Mouse (Mus musculus) megakaryocyte, embryonic 14.5 days (primary cell): ENCODE measurements around the gene Hirip3. TPM values are rescaled to one million over a fixed set of nuclear protein-coding genes. Genes with fewer than 3 reads are reported as not detected.
A peak's percentile ranks its signal among the peaks of the same experiment; 100 is the strongest.

Source experiments
- H3K27me3 ChIP-seq: replicated peaks from 2 replicates; pipeline ENCODE3; 2012; ENCODE audit warnings: inconsistent platforms
- H3K36me3 ChIP-seq: replicated peaks from 2 replicates; pipeline ENCODE3; 2012; ENCODE audit warnings: low read length, inconsistent platforms, mixed read lengths
- H3K4me1 ChIP-seq: 2 replicates; pipeline ENCODE4 v1.6.1; 2012; ENCODE audit warnings: inconsistent platforms
- H3K4me3 ChIP-seq: replicated peaks from 2 replicates; pipeline ENCODE3; 2012; ENCODE audit warnings: moderate library complexity, mild to moderate bottlenecking, inconsistent platforms
- H3K9me3 ChIP-seq: 2 replicates; pipeline ENCODE4 v1.6.1; 2012; ENCODE audit warnings: inconsistent platforms
- FLI1 ChIP-seq: IDR thresholded peaks from 2 replicates; pipeline ENCODE4 v1.6.1; 2012; ENCODE audit warnings: low read length, inconsistent platforms, mixed read lengths
- GATA1 ChIP-seq: IDR thresholded peaks from 3 replicates; pipeline ENCODE4 v1.6.1; 2012; ENCODE audit warnings: mixed read lengths, low read length, inconsistent platforms, borderline replicate concordance
- polyA plus RNA-seq: library from polyadenylated mRNA; stranded (reverse); fragments of >175 nt; gene quantifications from 2 replicates; pipeline ENCODE4 v1.2.3, GENCODE M21; 2012; ENCODE audit warnings: low replicate concordance; ENCODE audit not compliant: insufficient read depth

The Hirip3 gene
- polyA plus RNA-seq, 1 experiment: 60.8 TPM

DNA sequence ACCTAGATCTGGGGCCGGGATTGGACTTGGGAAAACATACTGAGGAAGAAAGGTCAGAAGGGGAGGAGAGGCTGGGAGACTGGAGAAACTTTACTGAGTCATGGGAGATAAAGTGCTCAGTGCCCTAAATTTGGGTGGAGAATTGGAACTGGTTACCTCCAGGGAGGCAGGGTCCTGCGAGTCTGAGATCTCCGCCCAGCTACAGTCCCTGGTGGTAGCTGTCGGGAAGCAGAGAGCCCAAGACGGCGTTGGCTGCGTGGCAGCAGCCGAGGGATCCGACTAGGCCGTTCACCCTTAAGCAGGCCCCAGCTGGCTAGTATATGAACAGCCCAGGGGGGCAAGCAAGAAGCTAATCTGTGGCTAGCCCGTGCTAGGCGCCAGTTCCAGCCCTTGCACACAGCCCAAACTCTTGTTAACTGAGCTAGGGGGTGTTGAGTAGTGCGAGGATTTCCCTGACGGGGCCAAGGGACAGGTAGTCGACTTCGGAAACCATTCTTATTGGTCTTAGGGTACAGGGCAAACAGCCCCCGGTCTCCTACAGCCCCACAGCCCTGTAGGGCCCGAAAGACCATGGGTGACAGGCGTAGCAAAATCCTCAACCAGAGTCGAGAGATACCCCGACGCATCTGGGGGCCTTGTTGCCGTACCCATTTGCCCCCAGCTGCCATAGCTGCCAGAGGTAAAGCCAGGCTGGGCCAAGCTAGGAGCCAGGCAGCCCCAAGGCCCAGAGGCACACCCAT, 8.2 kb downstream of the Hirip3 start:
- H3K9me3 ChIP-seq: no peaks in the 10 kb centered on the region
- H3K36me3 ChIP-seq: peaks cover 100% of the 10 kb centered on the region
- no peaks in the 10 kb centered on the region for H3K27me3 ChIP-seq
- no peak overlapping the region for H3K4me3 ChIP-seq
- peaks cover 51% of the 10 kb centered on the region for H3K4me1 ChIP-seq
- TF ChIP-seq GATA1 (no peak), FLI1 (no peak)

DNA sequence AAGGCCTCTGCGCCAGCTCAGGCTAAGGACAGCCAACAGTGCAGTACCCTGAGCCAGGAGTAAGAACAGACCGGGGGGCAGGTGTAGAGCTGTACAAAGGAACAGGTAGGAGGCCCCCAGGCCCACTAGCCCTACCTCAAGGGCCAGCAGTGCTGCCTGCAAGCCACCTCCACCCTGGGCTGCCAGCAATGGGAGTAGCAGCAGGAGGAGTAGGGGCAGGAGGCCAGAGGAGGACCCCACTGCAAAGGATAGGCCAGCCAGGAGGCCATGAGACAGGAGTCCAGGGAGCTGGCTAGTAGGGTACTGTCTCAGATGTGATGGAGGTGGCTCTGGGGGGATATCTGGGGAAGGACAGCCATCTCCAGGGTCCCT, 8.7 kb downstream of the Hirip3 start:
- H3K36me3 ChIP-seq: peaks cover 100% of the 10 kb centered on the region
- no peak overlapping the region for H3K4me3 ChIP-seq
- H3K27me3 ChIP-seq: no peaks in the 10 kb centered on the region
- TF ChIP-seq GATA1 (no peak), FLI1 (no peak)
- H3K9me3 ChIP-seq: no peaks in the 10 kb centered on the region
- H3K4me1 ChIP-seq: peaks cover 53% of the 10 kb centered on the region

DNA sequence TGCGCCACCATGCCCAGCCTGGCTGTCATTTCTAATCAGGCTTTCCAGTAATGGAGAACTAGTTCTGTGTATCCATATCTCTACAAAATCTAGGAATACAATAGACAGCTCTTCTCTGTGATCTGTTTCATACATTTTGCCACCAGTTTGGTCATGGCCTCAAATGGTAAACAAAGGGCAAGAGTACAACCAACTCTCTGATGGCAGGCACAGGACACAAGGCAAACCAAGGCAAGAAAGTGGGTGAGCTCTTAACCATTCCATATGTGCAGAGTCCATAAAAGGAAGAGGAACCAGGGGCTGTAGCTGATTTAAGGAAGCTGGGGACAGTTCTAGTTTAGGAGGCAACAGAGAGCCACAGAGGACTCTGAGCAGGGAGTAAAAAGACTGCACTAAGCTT, 15.5 kb downstream of the Hirip3 start:
- Histone ChIP-seq H3K27me3 (no peaks in the 10 kb centered on the region), H3K4me1 (peaks cover 63% of the 10 kb centered on the region), H3K4me3 (no peak overlapping the region), H3K36me3 (peaks cover 98% of the 10 kb centered on the region), H3K9me3 (no peaks in the 10 kb centered on the region)
- TF ChIP-seq FLI1: no peak
- TF ChIP-seq GATA1: no peak

DNA sequence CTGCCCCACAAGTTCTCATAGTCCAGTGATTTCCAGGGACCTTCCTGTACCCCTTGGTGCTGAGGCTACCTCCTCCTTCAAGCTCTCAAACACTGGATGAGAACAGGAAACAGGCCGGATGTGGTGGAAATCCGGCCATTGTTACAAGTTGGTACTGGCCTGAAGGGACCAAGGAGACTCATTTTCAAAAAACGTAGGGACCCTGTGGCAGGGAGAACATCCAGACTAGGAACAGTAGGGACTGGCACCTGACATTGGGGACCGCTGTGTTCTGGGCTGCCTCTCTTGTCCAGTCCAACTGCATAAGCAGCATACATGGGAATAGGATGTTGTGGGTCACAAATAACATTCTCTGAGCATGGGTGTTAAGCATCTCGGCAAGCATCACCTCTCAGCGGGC, 19.3 kb downstream of the Hirip3 start:
- Histone ChIP-seq H3K4me1 (peaks cover 74% of the 10 kb centered on the region), H3K36me3 (peaks cover 72% of the 10 kb centered on the region), H3K9me3 (no peaks in the 10 kb centered on the region), H3K27me3 (no peaks in the 10 kb centered on the region), H3K4me3 (peak overlapping the region; percentile 76)
- no peak for TF ChIP-seq GATA1
- no peak for TF ChIP-seq FLI1

DNA sequence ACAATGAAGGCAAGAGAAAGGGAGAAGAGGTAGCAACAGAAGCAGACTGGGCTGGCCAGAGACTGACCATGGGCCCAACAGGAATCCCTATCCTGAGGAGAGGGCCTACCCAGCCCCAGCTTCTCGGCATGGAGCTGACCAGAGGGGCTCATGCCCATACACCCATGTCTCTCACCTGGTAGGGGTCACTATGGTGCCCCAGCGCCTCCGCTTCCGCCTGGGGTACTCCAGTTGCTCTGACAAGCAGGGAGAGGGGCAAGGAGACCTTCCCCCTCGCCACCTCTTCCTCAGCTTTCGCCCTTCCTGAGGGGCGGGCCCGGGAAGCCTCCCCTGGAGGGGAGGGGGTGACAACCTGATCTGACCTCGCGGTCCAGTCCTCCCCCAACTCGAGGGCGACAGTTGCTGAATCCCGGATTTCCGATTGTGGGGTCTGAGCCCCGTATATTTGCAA, 22.0 kb downstream of the Hirip3 start:
- TF ChIP-seq FLI1 (no peak), GATA1 (no peak)
- Histone ChIP-seq H3K27me3 (no peaks in the 10 kb centered on the region), H3K4me3 (peak overlapping the region; percentile 100), H3K9me3 (no peaks in the 10 kb centered on the region), H3K36me3 (peaks cover 68% of the 10 kb centered on the region), H3K4me1 (peaks cover 57% of the 10 kb centered on the region)

DNA sequence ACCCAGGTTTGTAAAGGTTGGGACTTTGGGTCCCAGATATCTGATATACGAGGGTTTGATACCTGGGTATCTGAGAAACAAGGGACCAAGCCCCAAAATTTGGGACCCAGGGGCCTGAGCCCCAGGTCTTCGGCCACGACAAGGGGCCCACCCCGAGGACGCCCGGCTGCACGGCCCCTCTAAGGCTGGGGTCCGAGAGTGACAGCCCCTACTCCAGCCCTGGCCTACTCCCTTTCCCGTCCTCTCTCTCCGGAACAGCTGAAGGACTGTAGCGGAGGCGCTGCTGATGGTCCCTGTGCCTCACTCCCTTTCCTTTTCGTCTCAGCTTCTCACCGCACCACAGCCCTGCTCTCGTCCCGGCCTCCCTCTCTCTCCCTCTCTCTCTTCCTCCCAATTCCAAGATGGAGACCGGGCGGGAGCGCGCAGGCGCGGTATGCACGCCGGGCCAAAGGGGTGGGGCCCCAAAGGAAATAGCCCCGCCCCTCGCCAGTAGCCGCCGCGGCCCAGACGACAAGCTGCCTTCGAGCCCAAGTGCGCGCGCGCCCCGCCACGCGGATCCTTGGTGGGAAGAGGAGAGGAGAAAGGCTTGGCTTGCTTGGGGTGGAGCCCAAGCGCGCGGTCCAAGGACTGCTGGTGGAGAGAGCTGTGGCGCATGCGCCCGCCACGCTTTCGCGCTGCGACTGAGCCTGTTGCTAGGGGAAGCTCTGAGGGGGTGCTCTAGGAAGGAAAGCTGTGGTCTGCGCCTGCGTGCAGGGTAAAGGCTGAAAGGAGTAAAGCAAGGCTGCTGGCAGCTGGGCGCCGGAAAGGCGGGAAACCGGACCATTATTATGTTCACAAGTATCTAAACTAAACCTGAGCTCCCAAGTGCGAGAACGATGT, 22.8 kb downstream of the Hirip3 start, which contains the start of gene Taok2:
Taok2 (minus strand) TSS at position 418 of the 879 bp plus-strand sequence.
- TF ChIP-seq GATA1 (no peak), FLI1 (no peak; the same call in 1 of the 2 replicates)
- no peaks in the 10 kb centered on the region for H3K27me3 ChIP-seq
- peaks cover 68% of the 10 kb centered on the region for H3K36me3 ChIP-seq
- no peaks in the 10 kb centered on the region for H3K9me3 ChIP-seq
- peak within 1 kb of the TSS; percentile 100 for H3K4me3 ChIP-seq
- H3K4me1 ChIP-seq: peaks cover 61% of the 10 kb centered on the region

DNA sequence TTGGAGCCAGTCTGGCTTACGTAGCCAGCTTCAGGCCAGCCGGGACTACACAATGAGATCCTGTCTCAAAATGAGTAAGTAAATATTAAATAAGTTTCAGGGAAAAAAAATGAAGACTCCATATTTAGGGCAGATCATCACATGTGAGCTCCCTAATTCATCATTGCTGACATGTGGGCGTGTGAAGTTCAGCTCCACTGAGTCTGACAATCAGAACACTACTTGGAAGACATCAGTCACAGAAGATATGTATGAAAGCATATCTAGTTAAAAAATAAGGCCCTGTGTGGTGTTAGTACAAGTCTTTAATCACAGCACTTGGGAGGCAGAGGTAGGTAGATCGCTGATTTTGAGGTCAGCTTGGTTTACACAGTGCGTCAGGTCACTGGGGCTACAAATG, 25.5 kb downstream of the Hirip3 start:
- no peaks in the 10 kb centered on the region for H3K27me3 ChIP-seq
- no peak overlapping the region for H3K4me3 ChIP-seq
- TF ChIP-seq FLI1 (no peak), GATA1 (no peak)
- H3K4me1 ChIP-seq: peaks cover 34% of the 10 kb centered on the region
- no peaks in the 10 kb centered on the region for H3K9me3 ChIP-seq
- H3K36me3 ChIP-seq: peaks cover 70% of the 10 kb centered on the region

DNA sequence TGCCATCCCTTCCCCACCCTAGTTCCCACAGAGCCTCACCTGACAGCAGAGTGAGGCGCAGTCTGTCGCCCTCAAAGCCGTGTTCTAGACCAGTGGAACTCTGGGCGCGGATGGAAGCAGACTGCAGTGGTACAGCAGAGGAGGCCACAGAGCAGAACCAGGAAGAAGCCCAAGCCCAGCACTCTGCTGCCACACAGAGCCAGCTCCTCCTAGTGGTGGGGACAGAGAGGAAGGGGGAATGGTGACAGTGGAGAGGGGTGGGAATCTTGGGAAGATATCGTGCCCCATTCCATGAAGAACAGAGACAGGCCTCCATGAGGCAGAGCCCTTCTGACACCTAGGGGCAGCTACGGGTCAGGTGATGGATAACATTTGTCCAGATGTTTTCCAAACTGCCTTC, 27.1 kb downstream of the Hirip3 start:
- no peak for TF ChIP-seq FLI1
- no peak for TF ChIP-seq GATA1
- Histone ChIP-seq H3K9me3 (no peaks in the 10 kb centered on the region), H3K4me3 (peak overlapping the region; percentile 1), H3K36me3 (peaks cover 80% of the 10 kb centered on the region), H3K27me3 (no peaks in the 10 kb centered on the region), H3K4me1 (peaks cover 19% of the 10 kb centered on the region)

DNA sequence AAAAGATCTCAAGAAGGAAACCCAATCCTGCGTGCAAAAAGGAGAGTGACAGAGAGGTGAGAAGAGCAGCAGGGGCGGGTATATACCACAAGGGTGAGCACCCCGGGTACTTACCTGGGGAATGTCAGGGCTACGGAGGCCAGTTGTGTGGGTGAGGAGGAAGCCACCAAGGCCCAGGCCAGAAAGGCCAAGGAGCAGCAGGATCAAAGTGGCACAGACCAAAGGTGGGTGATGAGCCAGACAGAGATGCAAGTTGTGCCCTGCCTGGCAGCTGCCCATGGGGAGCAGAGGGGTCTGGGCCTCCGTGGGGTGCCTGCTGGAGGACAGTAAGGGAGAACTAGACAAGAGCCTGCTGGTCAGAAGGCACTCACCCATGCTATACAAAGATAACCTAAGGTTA, 35.1 kb downstream of the Hirip3 start:
- Histone ChIP-seq H3K9me3 (no peaks in the 10 kb centered on the region), H3K36me3 (peaks cover 43% of the 10 kb centered on the region), H3K4me1 (peaks cover 38% of the 10 kb centered on the region), H3K4me3 (peak overlapping the region; percentile 99), H3K27me3 (peaks cover 2% of the 10 kb centered on the region)
- TF ChIP-seq FLI1: no peak

DNA sequence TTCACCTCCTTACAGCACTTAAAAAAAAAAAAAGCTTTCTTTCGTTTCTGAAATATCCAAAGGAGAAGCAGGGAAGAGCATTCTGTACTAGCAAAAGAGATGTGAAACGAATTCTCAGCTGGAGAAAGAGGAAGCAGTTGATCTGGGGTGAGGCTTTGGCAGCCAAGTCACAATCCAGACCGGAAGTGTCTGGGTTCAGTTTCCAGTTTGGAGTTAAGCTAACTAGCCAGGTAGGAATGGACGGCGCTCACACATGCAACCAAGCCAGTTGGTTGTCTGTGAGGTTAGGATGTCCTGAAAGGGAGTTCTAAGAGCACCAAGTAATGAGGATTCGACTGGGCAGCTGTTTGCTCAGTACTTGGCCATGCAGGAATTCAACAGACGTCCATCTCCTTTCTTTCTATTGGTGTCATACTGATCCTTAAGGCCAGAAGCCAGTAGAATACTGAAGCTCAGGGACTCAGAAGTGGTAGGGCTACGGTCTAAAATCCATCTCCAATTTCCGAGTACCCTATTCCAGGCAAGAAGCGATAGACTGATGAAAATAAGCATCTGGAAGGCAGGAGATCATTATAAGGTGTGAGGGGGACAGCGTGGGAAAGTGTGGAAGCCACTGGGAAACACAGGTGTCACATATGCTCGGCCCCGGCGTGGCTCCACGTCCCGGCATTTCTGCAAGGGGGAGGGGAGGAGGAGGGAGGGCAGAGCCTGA, 35.8 kb downstream of the Hirip3 start:
- H3K4me1 ChIP-seq: peaks cover 38% of the 10 kb centered on the region
- peaks cover 38% of the 10 kb centered on the region for H3K36me3 ChIP-seq
- H3K4me3 ChIP-seq: peak overlapping the region; percentile 99
- TF ChIP-seq GATA1 (no peak), FLI1 (no peak)
- H3K27me3 ChIP-seq: peaks cover 2% of the 10 kb centered on the region
- no peaks in the 10 kb centered on the region for H3K9me3 ChIP-seq
